21 mouse cellular contexts compared by ENCODE assay signal in the genomic region with DNA sequence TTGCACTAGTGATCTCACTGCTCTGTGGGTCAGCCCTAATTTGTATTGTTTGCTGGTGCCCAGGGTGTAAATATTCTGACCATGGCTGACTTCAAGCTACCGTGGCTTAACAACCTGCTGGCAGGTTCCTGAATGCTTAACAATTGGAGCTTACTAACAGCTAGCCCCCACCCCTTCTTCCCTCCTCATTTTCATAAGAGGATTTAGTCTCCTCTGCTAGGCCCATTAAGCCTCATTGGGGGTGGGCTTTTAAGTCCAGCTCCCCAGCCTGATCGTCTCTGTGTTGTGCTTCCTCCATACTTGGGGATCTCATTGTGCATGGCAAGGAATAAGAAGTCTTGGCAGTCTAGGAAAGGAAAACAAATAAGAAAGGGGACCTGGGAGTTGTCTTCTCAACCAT.
A peak's percentile ranks its signal among the peaks of the same experiment; 100 is the strongest.
DNase-seq lines count a peak whose midpoint lies in the region; ATAC-seq lines count a peak whose summit lies in the region.
"Had no signal": no experiment of that assay in that cellular context is flagged by ENCODE, and none has a peak within 500 bp of the region (broad histone marks: within the 10 kb centered on the region; RNA-seq: fewer than 3 reads in every experiment).

No protein-coding gene starts in this region.

- H3K27ac ChIP-seq in forebrain, embryonic 14.5 days (ENCODE audit: low read depth, low read length): no peak overlapping the region
- no peak overlapping the region for H3K27ac ChIP-seq in forebrain, embryonic 13.5 days
- peak overlapping the region; percentile 36; the same call in 1 of the 2 replicates for H3K27ac ChIP-seq in midbrain, embryonic 12.5 days (replicated peaks)
- H3K27ac ChIP-seq in midbrain, embryonic 15.5 days: peak overlapping the region; percentile 25; the same call in 1 of the 2 replicates
- H3K27ac ChIP-seq: embryonic facial prominence, embryonic 15.5 days; forebrain, embryonic 12.5 days; heart, adult 2 months; heart, embryonic 13.5 days; hindbrain, embryonic 15.5 days had no signal

- no peaks in the 10 kb centered on the region for H3K36me3 ChIP-seq in forebrain, embryonic 14.5 days (ENCODE audit: control insufficient read depth, insufficient read depth, low read length)
- no peaks in the 10 kb centered on the region for H3K36me3 ChIP-seq in forebrain, embryonic 13.5 days (ENCODE audit: poor library complexity, severe bottlenecking)
- no peaks in the 10 kb centered on the region for H3K36me3 ChIP-seq in midbrain, embryonic 12.5 days
- H3K36me3 ChIP-seq in midbrain, embryonic 15.5 days (replicated peaks): no peaks in the 10 kb centered on the region
- H3K36me3 ChIP-seq: embryonic facial prominence, embryonic 15.5 days; forebrain, embryonic 12.5 days; heart, embryonic 13.5 days; hindbrain, embryonic 15.5 days had no signal

- no peak overlapping the region for H3K4me2 ChIP-seq in forebrain, embryonic 14.5 days (ENCODE audit: low read length)
- no peak overlapping the region for H3K4me2 ChIP-seq in forebrain, embryonic 13.5 days
- H3K4me2 ChIP-seq in midbrain, embryonic 12.5 days (replicated peaks): no peak overlapping the region
- no peak overlapping the region for H3K4me2 ChIP-seq in midbrain, embryonic 15.5 days
- H3K4me2 ChIP-seq: embryonic facial prominence, embryonic 15.5 days; forebrain, embryonic 12.5 days; heart, embryonic 13.5 days; hindbrain, embryonic 15.5 days had no signal

- H3K4me1 ChIP-seq in forebrain, embryonic 14.5 days (ENCODE audit: control insufficient read depth, insufficient read depth, low read length): no peaks in the 10 kb centered on the region; the same call in 1 of the 2 replicates
- H3K4me1 ChIP-seq in forebrain, embryonic 13.5 days: peaks cover 8% of the 10 kb centered on the region
- peaks cover 12% of the 10 kb centered on the region for H3K4me1 ChIP-seq in midbrain, embryonic 12.5 days
- peaks cover 2% of the 10 kb centered on the region for H3K4me1 ChIP-seq in midbrain, embryonic 15.5 days
- H3K4me1 ChIP-seq: embryonic facial prominence, embryonic 15.5 days; hindbrain, embryonic 15.5 days had no signal

- 5% methylated on average over 2 of the region's 2 CpGs for WGBS in forebrain, embryonic 14.5 days
- WGBS in forebrain, embryonic 13.5 days: 0% methylated on average over 2 of the region's 2 CpGs
- 2% methylated on average over 2 of the region's 2 CpGs for WGBS in midbrain, embryonic 12.5 days
- 1% methylated on average over 2 of the region's 2 CpGs for WGBS in midbrain, embryonic 15.5 days

- no peak overlapping the region for H3K9ac ChIP-seq in forebrain, embryonic 14.5 days (ENCODE audit: low read length)
- no peak overlapping the region for H3K9ac ChIP-seq in forebrain, embryonic 13.5 days
- no peak overlapping the region for H3K9ac ChIP-seq in midbrain, embryonic 12.5 days (replicated peaks)
- H3K9ac ChIP-seq in midbrain, embryonic 15.5 days: no peak overlapping the region
- H3K9ac ChIP-seq: embryonic facial prominence, embryonic 15.5 days; forebrain, embryonic 12.5 days; heart, embryonic 13.5 days; hindbrain, embryonic 15.5 days had no signal

- no peaks in the 10 kb centered on the region for H3K27me3 ChIP-seq in forebrain, embryonic 14.5 days (replicated peaks; ENCODE audit: control insufficient read depth, insufficient read depth, low read length)
- no peaks in the 10 kb centered on the region for H3K27me3 ChIP-seq in forebrain, embryonic 13.5 days
- H3K27me3 ChIP-seq in midbrain, embryonic 12.5 days: no peaks in the 10 kb centered on the region
- no peaks in the 10 kb centered on the region for H3K27me3 ChIP-seq in midbrain, embryonic 15.5 days (replicated peaks)
- H3K27me3 ChIP-seq: CH12.LX; embryonic facial prominence, embryonic 15.5 days; forebrain, embryonic 12.5 days; hindbrain, embryonic 15.5 days had no signal

- no peak overlapping the region for H3K4me3 ChIP-seq in forebrain, embryonic 14.5 days (ENCODE audit: low read depth, low read length)
- H3K4me3 ChIP-seq in forebrain, embryonic 13.5 days: no peak overlapping the region
- H3K4me3 ChIP-seq in midbrain, embryonic 12.5 days: no peak overlapping the region
- H3K4me3 ChIP-seq in midbrain, embryonic 15.5 days: no peak overlapping the region
- H3K4me3 ChIP-seq: embryonic facial prominence, embryonic 15.5 days; erythroblast, embryonic 14.5 days; forebrain, embryonic 12.5 days; heart, adult 2 months; heart, embryonic 13.5 days; hindbrain, embryonic 15.5 days had no signal

- ATAC-seq in forebrain, embryonic 14.5 days: no peak
- ATAC-seq in forebrain, embryonic 13.5 days: no peak
- ATAC-seq in midbrain, embryonic 12.5 days (ENCODE audit: low FRiP score, low read depth): peak; percentile 71
- no peak for ATAC-seq in midbrain, embryonic 15.5 days (replicated peaks)
- ATAC-seq: activated CD4-positive, CD25-positive, alpha-beta regulatory T cell, adult 4 months; Patski had no signal

- DNase-seq in forebrain, embryonic 14.5 days (ENCODE audit: low spot score): peak; percentile 15
- DNase-seq in liver: no peak
- no peak for DNase-seq in heart, adult 8-10 months (ENCODE audit: low spot score)
- DNase-seq: adrenal gland, postnatal 14 days; cerebellum, adult 18-20 months; cerebellum, postnatal 14 days; embryo, embryonic 11 days; gastrocnemius, postnatal 14 days; heart, adult 2 months; heart, postnatal 36 days had no signal

- no peaks in the 10 kb centered on the region for H3K9me3 ChIP-seq in forebrain, embryonic 14.5 days (replicated peaks; ENCODE audit: control insufficient read depth, low read length)
- H3K9me3 ChIP-seq in forebrain, embryonic 13.5 days (replicated peaks): no peaks in the 10 kb centered on the region
- no peaks in the 10 kb centered on the region for H3K9me3 ChIP-seq in midbrain, embryonic 12.5 days
- H3K9me3 ChIP-seq in midbrain, embryonic 15.5 days: no peaks in the 10 kb centered on the region
- H3K9me3 ChIP-seq: embryonic facial prominence, embryonic 15.5 days; forebrain, embryonic 12.5 days; heart, embryonic 13.5 days; hindbrain, embryonic 15.5 days had no signal

Comparison
In these comparisons a context has a peak if more than half of its experiments do, and no peak if none do; other contexts are left out.
1. H3K27ac ChIP-seq: peak in midbrain, embryonic 12.5 days (single experiment) and midbrain, embryonic 15.5 days (single experiment); none in forebrain, embryonic 14.5 days (single experiment) and forebrain, embryonic 13.5 days (single experiment).